Mouse (Mus musculus) splenic B cell, adult 2 months (primary cell): ENCODE data around the gene Vmn2r85.

Experiments
- DNase-seq: peaks from one replicate; pipeline ENCODE4 v3.0.0-alpha.2; 2011; ENCODE audit warnings: low read depth, low spot score
- H3K27me3 ChIP-seq: 2 replicates; pipeline ENCODE4 v1.6.1; 2012; ENCODE audit warnings: mild to moderate bottlenecking, low read length, moderate library complexity, mixed read lengths; ENCODE audit not compliant: control insufficient read depth, poor library complexity, insufficient read depth, severe bottlenecking
- H3K36me3 ChIP-seq: 2 replicates; pipeline ENCODE4 v1.6.1; 2012; ENCODE audit warnings: mild to moderate bottlenecking, low read length, moderate library complexity, mixed read lengths; ENCODE audit not compliant: control insufficient read depth, poor library complexity, insufficient read depth, severe bottlenecking

Vmn2r85 gene

DNA sequence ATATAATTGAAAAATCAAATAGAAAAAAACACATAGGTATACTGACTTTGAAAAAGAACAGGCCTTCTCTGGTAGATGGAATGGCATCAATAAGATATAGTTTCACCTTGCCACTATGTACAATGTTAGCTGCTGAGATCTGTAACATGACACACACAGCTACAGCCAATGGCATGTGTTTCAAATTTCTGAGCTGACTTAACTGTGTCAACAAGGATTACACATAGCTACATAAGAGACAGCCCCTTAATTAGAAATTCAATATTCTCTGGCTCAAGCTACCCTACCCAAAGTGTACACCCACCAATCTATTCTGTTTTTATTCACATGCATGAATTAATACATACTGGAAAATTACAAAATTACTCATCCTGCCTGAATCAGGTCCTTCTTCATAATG, 61.1 kb downstream of the Vmn2r85 start:
- Histone ChIP-seq H3K36me3 (0 out of 2 replicates have a peak, but pooled peaks cover 1% of the 10 kb centered on the region), H3K27me3 (no peaks in the 10 kb centered on the region)
- no peak for DNase-seq

DNA sequence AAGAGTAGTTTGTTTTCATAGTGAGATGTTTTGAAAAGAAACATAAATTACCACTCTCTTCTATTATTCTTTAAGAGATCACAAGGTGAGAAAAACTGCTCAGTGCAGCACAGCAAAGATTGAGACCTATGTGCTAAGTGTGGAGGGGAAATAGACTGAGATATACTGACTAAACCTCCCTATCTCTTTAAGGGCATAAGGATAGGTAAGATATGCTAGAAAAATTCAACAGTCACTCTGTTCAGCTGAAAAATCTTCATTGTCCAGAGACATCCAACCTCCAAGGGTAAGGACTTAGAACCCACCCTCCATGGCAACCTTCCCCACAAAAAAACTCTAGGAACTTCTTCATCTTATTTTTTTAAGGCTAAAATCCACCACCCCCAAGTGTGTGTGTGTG, 64.7 kb downstream of the Vmn2r85 start:
- Histone ChIP-seq H3K36me3 (peaks cover 17% of the 10 kb centered on the region; the same call in 1 of the 2 replicates), H3K27me3 (no peaks in the 10 kb centered on the region)
- DNase-seq = no peak
